Mouse (Mus musculus) retina, embryonic 14.5 days (tissue): ENCODE measurements around the gene Nr1h3.

Source experiments
- DNase-seq: peaks from one replicate; pipeline ENCODE4 v3.0.0-alpha.2; 2015; ENCODE audit warnings: low spot score

Nr1h3 gene

DNA sequence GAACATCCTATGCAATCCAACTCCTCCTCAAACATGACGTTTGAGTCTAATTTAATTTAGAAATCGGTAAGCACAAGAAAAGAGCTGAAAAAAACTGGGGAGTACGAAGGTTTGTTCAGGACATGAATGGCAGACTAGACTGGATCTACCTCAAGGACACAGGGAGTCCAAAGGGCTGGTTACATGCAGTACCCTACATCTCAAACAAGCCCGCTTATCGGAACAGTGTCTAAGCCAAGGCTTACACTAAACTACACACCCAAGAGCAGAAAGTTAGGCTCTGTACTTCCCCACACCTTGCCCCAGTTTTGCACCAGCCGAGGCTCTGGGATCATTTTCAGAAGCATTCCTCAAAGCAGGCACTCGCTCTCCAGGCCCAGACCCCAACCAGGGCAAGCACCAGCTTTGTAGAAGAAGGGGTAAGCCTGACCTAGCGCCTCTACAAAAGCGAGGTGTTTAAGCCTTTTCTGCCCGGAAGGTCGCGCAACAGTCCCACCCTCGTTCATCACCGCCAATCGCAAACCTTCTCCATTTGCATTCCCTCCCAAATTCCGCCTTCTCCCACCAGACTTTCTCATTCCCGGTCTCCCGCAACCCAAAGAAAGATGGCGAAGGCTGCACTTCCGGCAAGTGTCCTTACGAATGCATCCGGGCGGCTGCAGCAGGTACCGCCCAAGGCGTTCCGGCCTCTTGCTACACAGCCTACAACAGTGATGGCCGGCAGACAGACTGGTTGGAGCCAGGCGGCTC is at the start of gene Nr1h3, which contains the start of gene Acp2:
Gene Nr1h3, minus strand, starts transcription at position 613 of the 750 bp plus-strand sequence.
Gene Acp2, plus strand, starts transcription at position 664 of the 750 bp plus-strand sequence.
- DNase-seq: peak; percentile 96

DNA sequence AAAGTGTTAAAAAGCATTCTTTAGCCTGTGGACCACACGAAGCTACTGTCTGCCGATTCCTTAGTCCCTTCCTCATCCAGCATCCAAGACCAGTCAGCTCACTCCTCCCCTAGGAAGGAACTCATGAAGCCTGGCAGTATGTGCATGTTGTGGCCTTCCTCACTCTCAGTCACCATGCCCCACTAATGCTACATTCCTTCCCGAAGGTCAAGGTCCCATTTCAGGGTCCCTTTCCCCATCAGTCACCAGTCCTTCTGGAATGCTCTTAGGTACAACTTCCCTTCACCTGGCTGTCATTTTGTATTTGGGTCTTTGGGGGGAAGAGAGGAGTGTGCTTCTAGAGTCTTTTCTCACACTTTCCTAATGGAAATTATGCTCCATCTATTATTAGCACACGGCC is 49.4 kb upstream of the Nr1h3 start:
- no peak for DNase-seq

DNA sequence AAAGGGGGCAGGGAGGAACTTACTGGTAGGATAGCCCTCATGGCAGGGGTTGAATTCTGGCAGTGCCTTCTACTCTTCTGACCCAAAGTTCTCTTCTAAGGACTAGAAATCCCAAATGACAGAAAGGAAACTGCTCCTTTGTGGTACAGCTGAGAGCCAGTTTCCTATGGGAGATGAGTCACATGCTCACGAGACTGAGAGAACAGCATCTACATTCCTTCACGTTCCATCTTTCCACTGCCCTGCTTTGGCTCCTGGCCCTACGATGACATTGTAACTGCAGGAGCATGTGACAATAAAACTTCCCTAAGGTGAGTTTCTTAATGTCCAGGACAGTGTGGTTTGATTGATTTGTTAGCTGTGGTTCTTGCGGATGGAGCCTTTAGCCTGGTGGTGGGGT is 45.7 kb upstream of the Nr1h3 start:
- DNase-seq: no peak

DNA sequence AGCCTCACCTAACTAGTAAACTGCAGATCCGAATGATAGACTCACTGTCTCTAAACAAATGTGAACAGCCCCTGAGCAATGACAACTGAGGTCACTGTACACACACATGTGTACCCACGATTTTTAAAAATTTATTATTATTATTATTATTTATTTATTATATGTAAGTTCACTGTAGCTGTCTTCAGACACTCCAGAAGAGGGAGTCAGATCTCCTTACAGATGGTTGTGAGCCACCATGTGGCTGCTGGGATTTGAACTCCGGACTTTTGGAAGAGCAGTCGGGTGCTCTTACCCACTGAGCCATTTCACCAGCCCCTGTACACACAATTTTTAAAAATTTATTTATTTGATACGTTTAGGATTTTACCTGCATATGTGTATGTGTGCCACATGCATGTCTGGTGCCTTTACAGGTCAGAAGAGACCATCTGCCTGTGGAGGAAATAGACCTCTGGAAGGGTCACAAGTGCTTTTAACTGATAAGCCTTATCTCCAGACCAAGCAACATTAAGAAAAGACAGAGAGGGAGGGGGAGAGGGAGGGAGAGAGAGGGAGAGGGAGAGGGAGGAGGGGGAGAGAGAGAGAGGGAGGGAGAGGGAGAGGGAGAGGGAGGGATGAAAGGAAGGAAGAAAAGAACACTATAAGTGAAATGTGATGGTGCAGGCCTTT is 42.1 kb upstream of the Nr1h3 start:
- DNase-seq: no peak

GRCm38 (mm10) chr2:91243416-91243815 is 40.8 kb upstream of the Nr1h3 start:
- DNase-seq: no peak

DNA sequence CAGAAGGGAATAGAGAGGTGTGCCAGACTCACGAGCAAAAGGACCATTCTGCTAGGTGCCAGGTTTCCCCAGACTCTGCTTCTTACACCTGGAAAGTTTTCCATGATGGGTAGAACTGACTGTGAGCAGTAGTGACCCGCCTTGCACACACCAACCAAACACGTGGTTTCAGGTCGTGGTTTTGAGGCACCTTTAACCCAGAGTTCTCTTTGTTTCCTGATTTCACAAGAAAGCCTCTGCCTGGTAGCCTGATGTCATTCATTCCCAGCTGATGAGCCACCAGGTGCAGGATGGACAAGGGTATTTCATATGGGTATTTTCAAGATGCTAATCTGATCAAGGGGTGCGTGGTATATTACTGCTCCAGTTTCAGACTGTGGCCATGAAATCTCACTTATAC is 39.9 kb upstream of the Nr1h3 start:
- DNase-seq: no peak

DNA sequence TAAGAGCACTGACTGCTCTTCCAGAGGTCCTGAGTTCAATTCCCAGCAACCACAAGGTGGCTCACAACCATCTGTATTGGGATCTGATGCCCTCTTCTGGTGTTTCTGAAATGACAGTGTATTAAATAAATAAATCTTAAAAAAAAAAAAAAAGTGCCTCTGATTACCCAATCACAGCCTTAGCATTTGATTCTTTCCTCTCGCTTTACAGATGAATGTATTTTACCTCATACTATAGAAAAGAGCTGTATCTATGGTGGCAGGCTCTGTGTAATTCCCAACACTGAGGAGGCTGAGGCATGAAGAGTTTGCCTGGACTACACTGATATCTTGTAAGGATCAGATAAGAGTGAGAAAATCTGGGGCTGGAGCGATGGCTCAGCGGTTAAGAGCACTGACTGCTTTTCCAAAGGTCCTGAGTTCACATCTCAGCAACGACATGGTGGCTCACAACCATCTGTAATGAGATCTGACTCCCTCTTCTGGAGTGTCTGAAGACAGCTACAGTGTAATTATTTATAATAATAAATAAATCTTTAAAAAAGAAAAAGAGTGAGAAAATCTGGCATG is 35.0 kb upstream of the Nr1h3 start:
- peak; percentile 61 for DNase-seq

DNA sequence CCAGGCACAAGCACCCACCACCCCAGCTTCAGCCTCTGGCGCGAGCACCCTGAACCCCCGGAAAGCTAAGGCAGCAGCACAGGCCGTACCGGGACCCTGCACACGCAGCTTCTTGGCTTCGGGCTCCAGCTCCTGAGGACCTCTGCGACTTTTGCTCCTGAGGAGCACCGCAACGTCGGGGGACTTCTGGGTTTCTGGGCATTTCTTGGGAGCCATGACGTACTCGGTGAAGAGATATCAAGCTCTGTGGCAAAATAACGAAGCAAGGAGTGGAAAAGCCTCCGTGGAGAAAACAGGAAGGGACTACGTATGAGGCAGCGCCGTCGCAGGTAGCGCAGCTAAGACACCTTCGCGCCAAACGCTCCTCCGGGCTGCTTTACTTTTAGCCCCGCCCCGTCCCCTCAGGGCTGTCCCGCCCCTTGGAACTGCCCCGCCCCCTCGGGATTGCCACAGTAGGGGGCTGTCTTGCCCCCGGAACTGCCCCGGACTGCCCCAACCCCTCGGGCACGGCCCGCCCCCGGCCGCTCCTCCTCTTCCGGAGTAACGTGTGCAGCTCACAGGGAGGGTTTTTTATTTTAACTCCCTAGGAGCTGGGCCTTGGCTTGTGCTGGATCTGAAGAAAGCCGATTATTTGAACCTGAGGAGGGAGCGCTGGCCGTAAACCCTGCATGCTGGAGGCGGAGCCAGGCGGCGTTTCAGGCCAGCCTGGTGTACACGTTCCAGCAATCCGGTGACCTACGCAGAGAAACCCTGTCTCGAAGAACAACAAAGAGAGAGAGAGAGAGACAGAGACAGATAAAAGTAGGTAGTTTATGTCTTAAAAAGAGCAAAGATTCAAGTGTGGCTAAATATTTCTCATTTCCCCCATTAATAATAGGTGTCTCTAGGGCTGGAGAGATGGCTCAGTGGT is 34.2 kb upstream of the Nr1h3 start, which contains the start of gene Ddb2:
Gene Ddb2, minus strand, starts transcription at position 382 of the 910 bp plus-strand sequence.
- DNase-seq: peak; percentile 97

GRCm38 (mm10) chr2:91229735-91230134 is 27.1 kb upstream of the Nr1h3 start:
- no peak for DNase-seq

DNA sequence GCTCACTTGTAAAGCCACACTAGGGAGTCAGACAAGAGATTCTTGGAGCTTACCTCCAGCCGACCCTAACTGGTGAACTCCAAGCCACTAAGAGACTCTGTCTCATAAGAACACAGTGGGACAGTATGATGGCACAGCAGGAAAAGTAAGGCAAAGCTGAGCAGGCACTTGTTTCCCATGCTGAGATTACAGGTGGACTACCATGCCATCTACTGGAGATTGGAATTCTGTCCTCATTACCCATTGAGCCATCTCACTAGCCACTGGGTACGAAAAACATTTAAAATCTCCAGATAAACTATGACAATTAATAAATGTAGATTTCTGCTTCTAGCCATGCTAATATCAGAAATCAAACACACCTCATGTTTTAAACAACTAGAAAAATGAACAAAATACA is 21.0 kb upstream of the Nr1h3 start:
- DNase-seq: peak; percentile 28

DNA sequence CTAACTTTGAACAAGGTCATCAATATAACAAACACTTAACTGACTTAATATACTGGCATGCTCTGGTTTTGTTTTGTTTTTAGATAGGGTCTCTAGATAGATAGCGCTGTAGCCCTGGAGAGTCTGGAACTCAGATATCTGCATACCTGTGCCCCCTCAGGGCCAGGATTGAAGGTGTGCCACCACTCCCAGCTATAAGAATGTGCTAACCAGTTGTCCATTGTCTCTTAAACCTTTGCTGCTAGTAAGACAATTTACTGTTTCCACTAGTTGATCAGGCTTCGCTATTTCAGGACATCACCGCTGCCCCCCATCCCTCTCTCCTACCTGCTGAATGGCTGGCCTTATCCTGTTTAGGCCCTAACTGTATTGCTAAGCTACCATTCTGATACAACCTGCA is 17.9 kb upstream of the Nr1h3 start:
- no peak for DNase-seq

DNA sequence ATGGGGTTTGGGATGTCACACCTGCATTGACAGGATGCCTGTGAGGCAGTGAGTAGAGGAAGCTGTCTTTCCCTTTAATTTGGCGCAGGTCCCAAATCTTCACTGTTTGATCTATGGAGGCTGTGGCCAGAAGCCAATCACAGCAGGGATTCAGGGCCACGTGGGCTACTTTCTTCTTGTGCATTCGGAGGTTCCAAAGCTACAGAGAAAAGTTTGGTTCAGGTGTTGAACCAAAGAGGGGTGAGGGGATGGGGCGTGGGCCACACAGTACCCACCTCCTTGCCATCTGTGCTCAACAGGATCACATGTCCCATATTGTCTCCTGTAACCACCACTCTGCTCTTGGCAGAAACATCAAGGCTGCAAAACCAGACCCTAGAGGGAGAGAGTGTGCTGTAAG is 14.4 kb upstream of the Nr1h3 start:
- DNase-seq: no peak

DNA sequence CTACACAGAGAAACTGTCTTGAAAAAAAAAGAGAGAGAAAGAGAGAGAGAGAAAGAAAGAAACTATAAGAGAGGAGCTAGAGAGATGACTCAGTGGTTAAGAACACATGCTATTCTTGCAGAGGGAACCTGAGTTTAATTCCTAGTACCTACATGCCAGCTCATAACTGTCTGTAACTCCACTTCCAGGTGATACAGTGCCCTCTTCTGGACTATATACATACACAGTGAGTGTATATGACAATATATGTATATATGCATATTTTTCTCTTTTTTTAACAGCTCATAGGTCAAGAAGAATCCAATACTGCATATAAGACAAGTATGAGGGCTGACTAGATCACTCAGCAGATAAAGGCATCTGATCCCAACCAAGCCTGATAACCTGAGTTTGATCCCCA is 10.7 kb upstream of the Nr1h3 start:
- no peak for DNase-seq

GRCm38 (mm10) chr2:91206254-91206775 is 3.7 kb upstream of the Nr1h3 start:
- DNase-seq: no peak

GRCm38 (mm10) chr2:91202972-91203656 is 480 bp upstream of the Nr1h3 start:
- no peak for DNase-seq

DNA sequence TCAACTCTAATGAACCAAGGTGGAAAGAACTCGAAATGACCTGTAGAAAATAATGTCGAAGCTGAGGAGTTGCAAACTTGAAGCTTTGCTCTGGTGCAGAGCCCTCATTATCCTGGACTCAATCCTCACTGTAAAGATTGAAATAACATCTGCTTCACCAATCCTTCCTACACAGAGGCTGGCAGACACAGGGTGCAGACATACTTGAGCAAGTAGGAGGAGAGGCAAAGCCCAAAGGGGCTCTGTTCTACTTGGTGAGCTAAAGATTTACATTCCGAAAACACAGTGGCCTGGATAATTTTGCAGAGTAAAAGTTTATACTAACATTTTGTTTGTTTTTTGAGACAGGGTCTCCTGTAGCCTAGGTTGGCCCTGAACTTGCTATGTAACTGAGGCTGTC is 3.7 kb downstream of the Nr1h3 start:
- no peak for DNase-seq

- DNase-seq: no peak
Measured at GRCm38 (mm10) chr2:91196577-91197001, 6.0 kb downstream of the Nr1h3 start.

DNA sequence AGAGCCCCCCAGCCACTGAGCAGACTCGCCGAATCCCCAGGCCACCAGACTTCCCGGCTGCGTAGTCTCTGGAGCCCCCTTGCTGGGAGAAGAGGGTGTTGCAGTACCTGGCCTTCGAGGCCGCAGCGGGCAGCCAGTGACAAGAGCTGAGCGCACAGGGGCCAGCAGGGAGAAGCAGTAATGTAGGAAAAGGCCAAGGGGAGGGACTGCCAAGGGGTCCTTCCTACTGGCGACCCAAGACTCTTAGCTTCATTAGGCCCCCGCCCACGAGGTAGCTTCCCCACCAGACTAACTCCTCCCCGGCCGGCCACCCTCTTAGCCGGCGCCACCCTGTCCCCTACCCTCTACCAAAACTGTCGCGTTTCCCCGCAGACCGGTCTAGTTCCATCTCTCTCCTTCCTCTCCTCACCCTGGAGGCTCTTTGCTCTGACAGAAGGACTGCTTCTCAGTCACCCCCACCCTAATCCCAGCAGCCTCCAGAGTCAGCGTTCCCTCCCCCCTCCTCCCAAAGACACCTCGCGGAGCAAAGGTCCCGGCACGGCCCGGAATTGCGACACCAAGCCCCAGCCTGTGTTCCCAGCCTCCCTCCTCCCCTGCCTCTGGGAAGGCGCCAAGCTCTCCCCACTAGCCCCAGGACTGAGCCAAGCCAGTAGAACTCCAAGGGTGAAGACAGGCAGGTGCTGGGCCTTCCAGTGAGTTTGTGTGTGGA is 7.9 kb downstream of the Nr1h3 start:
- DNase-seq: peak; percentile 80

- no peak for DNase-seq
Measured at GRCm38 (mm10) chr2:91190501-91190900, 12.1 kb downstream of the Nr1h3 start.

DNA sequence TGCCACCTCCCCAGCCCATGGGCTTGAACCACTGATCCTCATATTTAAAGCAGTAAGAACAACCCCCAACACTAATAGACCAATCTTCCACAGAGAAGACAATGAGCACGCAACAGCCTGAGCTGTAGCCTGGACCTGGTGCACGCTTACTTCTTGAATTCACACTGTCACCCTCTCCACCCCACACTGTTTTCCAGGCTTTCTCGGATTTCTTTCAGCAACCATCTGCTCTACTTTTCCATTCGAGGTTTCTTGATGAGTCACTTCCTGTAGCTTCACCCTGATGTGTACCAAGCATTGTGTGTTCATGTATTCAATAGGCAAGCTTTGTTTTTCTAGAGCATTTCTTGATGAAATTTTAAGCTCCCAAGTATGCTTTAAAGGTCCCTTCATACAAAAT is 15.2 kb downstream of the Nr1h3 start:
- no peak for DNase-seq

DNA sequence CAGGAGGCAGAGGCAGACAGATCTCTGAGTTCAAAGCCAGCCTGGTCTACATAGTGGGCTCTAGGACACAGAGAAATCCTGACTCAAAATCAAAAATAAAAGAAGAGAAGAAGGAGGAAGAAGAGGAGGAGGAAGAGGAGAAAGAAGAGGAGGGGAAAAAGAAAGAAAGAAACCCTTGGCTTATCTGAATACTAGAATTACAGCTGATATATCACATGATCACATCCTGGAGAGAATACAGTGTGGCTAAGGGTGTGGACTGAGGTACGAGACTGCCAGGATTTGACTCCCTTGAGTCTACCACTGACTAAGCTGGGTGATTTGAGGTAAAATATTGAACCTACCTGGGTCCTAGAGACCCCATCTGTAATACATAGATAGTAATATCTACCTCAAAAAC is 16.4 kb downstream of the Nr1h3 start:
- no peak for DNase-seq
